1 mouse cellular context compared by ENCODE assay signal in genomic region chr3:116620636-116621370, GRCm38 (mm10).
A peak's percentile ranks its signal among the peaks of the same experiment; 100 is the strongest.
TF ChIP-seq lines count a peak whose summit lies in the region.

No protein-coding gene starts in this region.

TF ChIP-seq in MEL, 35 proteins besides CTCF, POLR2A, EP300 and RAD21 (continued from another document):
- TF ChIP-seq JUND (IDR thresholded peaks at IDR 0.05; ENCODE audit: low read depth, low read length) = no peak
- peak; percentile 51; the same call in 1 of the 2 replicates for TF ChIP-seq MAFK (IDR thresholded peaks at IDR 0.05; ENCODE audit: borderline replicate concordance, low read depth, low read length)
- TF ChIP-seq ZNF384 (IDR thresholded peaks at IDR 0.05; ENCODE audit: low read depth, low read length) = no peak
- TF ChIP-seq MAZ (IDR thresholded peaks at IDR 0.05; ENCODE audit: low read depth, low read length) = no peak
- peak; percentile 77; the same call in 1 of the 2 replicates for TF ChIP-seq ETS1 (IDR thresholded peaks at IDR 0.05; ENCODE audit: low read depth, low read length)
- TF ChIP-seq GATA1 (IDR thresholded peaks at IDR 0.05; ENCODE audit: low read depth, low read length) = peak; percentile 51
- TF ChIP-seq BHLHE40 (IDR thresholded peaks at IDR 0.05; ENCODE audit: borderline replicate concordance, low read depth, low read length) = peak; percentile 95
- TF ChIP-seq POLR2AphosphoS2 (IDR thresholded peaks at IDR 0.05; ENCODE audit: low read length) = no peak
- peak; percentile 46; the same call in 1 of the 2 replicates for TF ChIP-seq TBP (IDR thresholded peaks at IDR 0.05; ENCODE audit: low read depth, low read length)
- no peak for TF ChIP-seq CHD2 (IDR thresholded peaks at IDR 0.05; ENCODE audit: low read length)
- no peak for TF ChIP-seq KAT2A (conservative IDR thresholded peaks at IDR 0.05; ENCODE audit: low read depth, low read length)
- no peak for TF ChIP-seq NELFE (IDR thresholded peaks at IDR 0.05; ENCODE audit: low read depth, low read length)
- TF ChIP-seq MXI1 (IDR thresholded peaks at IDR 0.05; ENCODE audit: low read depth, low read length) = peak; percentile 96
- TF ChIP-seq UBTF (IDR thresholded peaks at IDR 0.05; ENCODE audit: borderline replicate concordance, insufficient read depth, low read depth, low read length) = no peak
- TF ChIP-seq GABPA (IDR thresholded peaks at IDR 0.05; ENCODE audit: low read depth, low read length) = peak; percentile 77; the same call in 1 of the 2 replicates
- TF ChIP-seq POLR2AphosphoS5 (IDR thresholded peaks at IDR 0.05; ENCODE audit: borderline replicate concordance, low read depth, low read length) = no peak
- peak; percentile 87 for TF ChIP-seq SIN3A (IDR thresholded peaks at IDR 0.05; ENCODE audit: low read length)
- TF ChIP-seq MEF2A (IDR thresholded peaks at IDR 0.05; ENCODE audit: extremely low read depth, insufficient replicate concordance, low read depth, low read length, poor library complexity, severe bottlenecking) = no peak
- TF ChIP-seq HCFC1 (IDR thresholded peaks at IDR 0.05; ENCODE audit: low read depth, low read length) = no peak
- no peak for TF ChIP-seq USF2 (IDR thresholded peaks at IDR 0.05; ENCODE audit: borderline replicate concordance in 1 of 2, insufficient read depth in 1 of 2, low read depth in 1 of 2, low read length in 2 of 2)
- TF ChIP-seq ZC3H11A (IDR thresholded peaks at IDR 0.05; ENCODE audit: low read depth, low read length) = no peak
- TF ChIP-seq MYC (IDR thresholded peaks at IDR 0.05; ENCODE audit: low read depth, low read length) = peak; percentile 97
- no peak for TF ChIP-seq CHD1 (IDR thresholded peaks at IDR 0.05; ENCODE audit: low read depth, low read length)
